Mouse (Mus musculus): ENCODE results near the gene Tnfrsf9. TPM values are rescaled to one million over a fixed set of nuclear protein-coding genes. Genes with fewer than 3 reads are reported as not detected.

The Tnfrsf9 gene
- total and polyA plus RNA-seq, 2 experiments from 2014 or later, result 0.19 to 0.36 TPM

DNA sequence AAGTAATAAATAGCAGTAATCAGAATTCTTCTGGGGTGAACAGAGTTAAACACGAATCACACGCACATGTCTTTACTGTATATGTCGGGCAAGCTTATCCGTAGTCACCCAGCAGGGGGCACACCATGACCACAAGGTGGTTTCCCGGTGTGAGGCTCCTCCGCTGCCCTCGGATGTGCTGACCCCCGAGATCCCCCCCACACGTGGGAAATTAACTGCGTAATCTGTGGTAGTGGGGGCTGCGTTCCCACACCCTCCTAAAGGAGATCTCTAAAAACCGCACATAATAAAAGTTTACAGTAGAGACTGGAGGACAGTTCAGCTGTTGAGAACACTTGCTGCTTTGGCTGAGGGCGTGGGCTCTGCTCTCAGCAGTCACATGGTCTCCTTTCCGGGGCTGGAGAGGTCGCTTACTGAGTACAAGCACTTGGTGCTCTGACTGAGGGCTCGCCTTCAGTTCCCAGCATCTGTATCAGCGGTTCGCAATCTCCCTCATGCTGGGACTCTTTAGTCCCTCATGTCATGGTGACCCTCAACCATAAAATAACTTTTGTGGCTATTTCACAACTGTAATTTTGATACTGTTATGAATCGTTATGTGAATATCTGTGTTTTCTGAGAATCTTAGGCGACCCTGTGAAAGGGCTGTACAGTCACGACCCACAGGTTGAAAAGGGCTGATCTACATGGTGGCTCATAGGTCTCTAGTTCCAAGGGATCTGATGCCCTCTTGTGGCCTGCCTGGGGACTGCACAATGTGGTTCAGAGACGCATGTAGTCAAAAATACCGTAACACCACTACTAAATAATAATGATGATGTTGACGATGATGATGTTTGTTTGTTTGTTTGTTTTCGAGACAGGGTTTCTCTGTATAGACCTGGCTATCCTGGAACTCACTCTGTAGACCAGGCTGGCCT is 50.5 kb downstream of the Tnfrsf9 start:
- H3K36me3 ChIP-seq (ENCODE audit: insufficient read depth), result no peaks in the 10 kb centered on the region
- DNase-seq, result peak; percentile 81
- H3K4me1 ChIP-seq (ENCODE audit: insufficient read depth), result no peaks in the 10 kb centered on the region
- ATAC-seq, result peak; percentile 63; the same call in 1 of the 2 replicates
- no peak overlapping the region for H3K27ac ChIP-seq (ENCODE audit: low read depth, low read length)
- 15% methylated on average over 25 of the region's 25 CpGs for WGBS
- no peaks in the 10 kb centered on the region for H3K27me3 ChIP-seq (ENCODE audit: insufficient read depth, low read length)
- no peaks in the 10 kb centered on the region for H3K9me3 ChIP-seq (ENCODE audit: low read length)
- H3K4me2 ChIP-seq (ENCODE audit: low read depth), result peak overlapping the region; percentile 22; the same call in 1 of the 2 replicates
- H3K4me3 ChIP-seq (ENCODE audit: low read depth, low read length), result no peak overlapping the region
- H3K9ac ChIP-seq, result no peak overlapping the region
- TF ChIP-seq CTCF (IDR thresholded peaks at IDR 0.05; ENCODE audit: low read depth), result peak; percentile 81

DNA sequence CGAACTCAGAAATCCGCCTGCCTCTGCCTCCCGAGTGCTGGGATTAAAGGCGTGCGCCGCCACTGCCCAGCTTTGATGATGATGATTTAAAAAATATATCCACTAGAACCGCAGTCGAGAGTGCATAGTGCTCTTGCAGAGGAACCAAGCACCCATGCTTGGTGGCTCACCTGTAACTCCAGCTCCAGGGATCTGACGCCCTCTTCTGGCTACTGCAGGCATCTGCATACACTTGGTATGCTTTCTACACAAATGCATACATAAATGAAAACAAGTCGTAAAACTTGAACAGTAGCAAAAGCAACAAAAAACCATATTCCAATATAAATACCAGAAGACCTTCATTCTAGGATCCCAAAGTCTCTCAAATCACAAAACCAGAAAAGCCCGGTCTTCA is 51.2 kb downstream of the Tnfrsf9 start:
- H3K27me3 ChIP-seq (ENCODE audit: insufficient read depth, low read length), result no peaks in the 10 kb centered on the region
- no peak for TF ChIP-seq CTCF (IDR thresholded peaks at IDR 0.05; ENCODE audit: low read depth)
- H3K36me3 ChIP-seq (ENCODE audit: insufficient read depth), result no peaks in the 10 kb centered on the region
- 74% methylated on average over 11 of the region's 11 CpGs for WGBS
- DNase-seq (no peak), ATAC-seq (no peak)
- no peak overlapping the region for H3K27ac ChIP-seq (ENCODE audit: low read depth, low read length)
- no peak overlapping the region for H3K9ac ChIP-seq
- H3K4me1 ChIP-seq (ENCODE audit: insufficient read depth), result no peaks in the 10 kb centered on the region
- no peaks in the 10 kb centered on the region for H3K9me3 ChIP-seq (ENCODE audit: low read length)
- H3K4me2 ChIP-seq (ENCODE audit: low read depth), result no peak overlapping the region
- H3K4me3 ChIP-seq (ENCODE audit: low read depth, low read length), result no peak overlapping the region

- DNase-seq (peak; percentile 54), ATAC-seq (no peak)
- Histone ChIP-seq H3K27ac (ENCODE audit: low read depth, low read length) (no peak overlapping the region), H3K9me3 (ENCODE audit: low read length) (no peaks in the 10 kb centered on the region), H3K4me3 (ENCODE audit: low read depth, low read length) (no peak overlapping the region), H3K9ac (no peak overlapping the region), H3K4me1 (ENCODE audit: insufficient read depth) (no peaks in the 10 kb centered on the region), H3K27me3 (ENCODE audit: insufficient read depth, low read length) (no peaks in the 10 kb centered on the region), H3K4me2 (ENCODE audit: low read depth) (no peak overlapping the region), H3K36me3 (ENCODE audit: insufficient read depth) (no peaks in the 10 kb centered on the region)
- WGBS, result 27% methylated on average over 7 of the region's 7 CpGs
- peak; percentile 74 for TF ChIP-seq CTCF (IDR thresholded peaks at IDR 0.05; ENCODE audit: low read depth)
Observed at GRCm38 (mm10) chr4:150966556-150966955, 52.2 kb downstream of the Tnfrsf9 start.

DNA sequence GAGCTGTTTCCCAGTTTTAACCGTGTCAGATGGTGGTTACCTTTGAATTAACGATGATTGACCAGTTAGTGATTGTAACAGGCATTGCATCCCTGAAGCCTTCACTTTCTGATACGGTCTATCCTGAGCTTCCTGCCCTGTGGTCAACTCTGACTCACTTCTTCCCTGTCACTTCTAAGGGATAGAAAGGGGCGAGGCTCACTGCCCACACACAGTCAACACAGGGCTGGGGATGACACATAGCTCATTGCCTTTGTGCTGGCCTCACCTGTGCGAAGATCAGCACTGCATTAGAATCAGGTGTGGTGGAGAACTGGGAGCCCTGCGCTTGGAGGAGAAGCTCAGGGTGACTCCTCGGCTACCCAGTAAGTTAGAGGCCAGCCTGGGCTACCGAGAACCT is 54.6 kb downstream of the Tnfrsf9 start:
- WGBS, result 90% methylated on average over 8 of the region's 8 CpGs
- no peak for TF ChIP-seq CTCF (IDR thresholded peaks at IDR 0.05; ENCODE audit: low read depth)
- Histone ChIP-seq H3K4me1 (ENCODE audit: insufficient read depth) (no peaks in the 10 kb centered on the region), H3K9ac (no peak overlapping the region), H3K36me3 (ENCODE audit: insufficient read depth) (no peaks in the 10 kb centered on the region), H3K4me2 (ENCODE audit: low read depth) (no peak overlapping the region), H3K27ac (ENCODE audit: low read depth, low read length) (no peak overlapping the region), H3K9me3 (ENCODE audit: low read length) (no peaks in the 10 kb centered on the region), H3K4me3 (ENCODE audit: low read depth, low read length) (no peak overlapping the region), H3K27me3 (ENCODE audit: insufficient read depth, low read length) (no peaks in the 10 kb centered on the region)
- DNase-seq, result no peak
- ATAC-seq, result no peak

GRCm38 (mm10) chr4:150973264-150973663 is 58.9 kb downstream of the Tnfrsf9 start:
- H3K4me1 ChIP-seq (ENCODE audit: insufficient read depth), result no peaks in the 10 kb centered on the region
- no peak for ATAC-seq
- DNase-seq, result no peak
- no peaks in the 10 kb centered on the region for H3K36me3 ChIP-seq (ENCODE audit: insufficient read depth)
- no peak overlapping the region for H3K27ac ChIP-seq (ENCODE audit: low read depth, low read length)
- H3K4me3 ChIP-seq (ENCODE audit: low read depth, low read length), result no peak overlapping the region
- TF ChIP-seq CTCF (IDR thresholded peaks at IDR 0.05; ENCODE audit: low read depth), result no peak
- no peaks in the 10 kb centered on the region for H3K9me3 ChIP-seq (ENCODE audit: low read length)
- WGBS, result 79% methylated on average over 8 of the region's 8 CpGs
- no peak overlapping the region for H3K4me2 ChIP-seq (ENCODE audit: low read depth)
- no peak overlapping the region for H3K9ac ChIP-seq
- no peaks in the 10 kb centered on the region for H3K27me3 ChIP-seq (ENCODE audit: insufficient read depth, low read length)

GRCm38 (mm10) chr4:150975145-150975544 is 60.8 kb downstream of the Tnfrsf9 start:
- Histone ChIP-seq H3K4me1 (ENCODE audit: insufficient read depth) (no peaks in the 10 kb centered on the region), H3K36me3 (ENCODE audit: insufficient read depth) (no peaks in the 10 kb centered on the region), H3K27me3 (ENCODE audit: insufficient read depth, low read length) (no peaks in the 10 kb centered on the region), H3K9me3 (ENCODE audit: low read length) (no peaks in the 10 kb centered on the region), H3K27ac (ENCODE audit: low read depth, low read length) (no peak overlapping the region), H3K4me2 (ENCODE audit: low read depth) (no peak overlapping the region), H3K4me3 (ENCODE audit: low read depth, low read length) (no peak overlapping the region), H3K9ac (no peak overlapping the region)
- no peak for DNase-seq
- no peak for ATAC-seq
- WGBS, result 39% methylated on average over 1 of the region's 1 CpGs
- no peak for TF ChIP-seq CTCF (IDR thresholded peaks at IDR 0.05; ENCODE audit: low read depth)

- no peak for TF ChIP-seq CTCF (IDR thresholded peaks at IDR 0.05; ENCODE audit: low read depth)
- no peaks in the 10 kb centered on the region for H3K27me3 ChIP-seq (ENCODE audit: insufficient read depth, low read length)
- H3K4me1 ChIP-seq (ENCODE audit: insufficient read depth), result no peaks in the 10 kb centered on the region
- H3K4me2 ChIP-seq (ENCODE audit: low read depth), result no peak overlapping the region
- 68% methylated on average over 21 of the region's 21 CpGs for WGBS
- H3K36me3 ChIP-seq (ENCODE audit: insufficient read depth), result no peaks in the 10 kb centered on the region
- no peaks in the 10 kb centered on the region for H3K9me3 ChIP-seq (ENCODE audit: low read length)
- ATAC-seq (no peak), DNase-seq (no peak)
- H3K9ac ChIP-seq, result no peak overlapping the region
- no peak overlapping the region for H3K27ac ChIP-seq (ENCODE audit: low read depth, low read length)
- no peak overlapping the region for H3K4me3 ChIP-seq (ENCODE audit: low read depth, low read length)
Observed at GRCm38 (mm10) chr4:150978156-150978910, 64.0 kb downstream of the Tnfrsf9 start.

Data from forebrain, postnatal 0 days (tissue).